Mouse (Mus musculus) kidney, adult 18-20 months (tissue): ENCODE results near the gene Timm13.

ENCODE experiments used
- DNase-seq: peaks from one replicate; pipeline ENCODE4 v3.0.0; 2021

Gene Timm13

GRCm38 (mm10) chr10:80858350-80858935 lies 42.3 kb downstream of the Timm13 start:
- DNase-seq, result no peak

GRCm38 (mm10) chr10:80857848-80858247 lies 42.9 kb downstream of the Timm13 start:
- DNase-seq, result no peak

- DNase-seq, result no peak
Observed at GRCm38 (mm10) chr10:80857386-80857785, 43.4 kb downstream of the Timm13 start.

GRCm38 (mm10) chr10:80856908-80857307 lies 43.9 kb downstream of the Timm13 start:
- no peak for DNase-seq

GRCm38 (mm10) chr10:80856267-80856666 lies 44.5 kb downstream of the Timm13 start:
- no peak for DNase-seq

- no peak for DNase-seq
Observed at GRCm38 (mm10) chr10:80855749-80856073, 45.1 kb downstream of the Timm13 start.

GRCm38 (mm10) chr10:80854913-80855748 lies 45.6 kb downstream of the Timm13 start, which contains the start of the genes Lsm7 and Sppl2b:
Gene Lsm7, minus strand, starts transcription at chr10:80855209.
Gene Sppl2b, plus strand, starts transcription at chr10:80855275.
- DNase-seq, result peak; percentile 97
